Mouse (Mus musculus): ENCODE data around the gene Lpin1.

DNA sequence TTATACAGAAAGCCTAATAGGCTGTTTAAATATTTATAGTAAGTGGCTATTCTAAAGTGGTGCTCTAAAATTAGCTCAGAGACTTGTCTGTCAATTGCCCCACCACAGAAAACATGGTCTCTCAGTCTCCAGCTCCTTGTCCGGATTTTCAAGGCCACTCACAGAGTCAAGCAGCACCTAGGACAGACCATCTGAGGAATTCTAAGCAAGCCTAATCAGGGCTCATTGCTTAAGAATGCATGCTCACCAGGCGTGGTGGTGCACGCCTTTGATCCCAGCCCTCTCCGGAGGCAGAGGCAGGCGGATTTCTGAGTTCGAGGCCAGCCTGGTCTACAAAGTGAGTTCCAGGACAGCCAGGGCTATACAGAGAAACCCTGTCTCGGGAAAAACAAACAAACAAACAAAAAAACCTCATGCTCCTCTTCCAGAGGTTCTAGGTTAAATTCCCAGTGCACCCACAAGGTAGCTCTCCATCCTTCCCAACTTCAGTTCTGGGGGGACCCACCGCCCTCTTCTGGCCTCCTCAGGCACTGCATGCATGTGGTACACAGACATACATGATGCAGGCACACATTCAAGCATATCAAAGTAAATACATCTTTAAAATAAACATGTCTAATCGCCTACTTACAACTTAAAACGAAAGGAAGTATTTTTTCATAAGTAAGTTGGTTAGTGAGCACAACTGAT, 40.2 kb downstream of the Lpin1 start:
- TF ChIP-seq CTCF (conservative IDR thresholded peaks at IDR 0.05; ENCODE audit: insufficient read depth, insufficient read length, low read depth, low read length) (peak; percentile 40), POLR2A (IDR thresholded peaks at IDR 0.05; ENCODE audit: low read depth, low read length) (no peak)
